Mouse (Mus musculus) kidney, adult 9 months (tissue): ENCODE results near the gene Cyba.

Experiments
- DNase-seq: peaks from one replicate; pipeline ENCODE4 v3.0.0; 2022

Cyba gene

GRCm38 (mm10) chr8:122421376-122422070 lies 11.2 kb downstream of the Cyba start, which contains the start of gene Il17c:
TSS of gene Il17c (plus strand) at chr8:122422020.
- peak; percentile 63 for DNase-seq

- DNase-seq, result no peak
These were observed 12.7 kb downstream of the Cyba start for GRCm38 (mm10) chr8:122419881-122420555.

GRCm38 (mm10) chr8:122415554-122415953 lies 17.2 kb downstream of the Cyba start:
- DNase-seq, result no peak

- DNase-seq, result no peak
These were observed 18.4 kb downstream of the Cyba start for GRCm38 (mm10) chr8:122414311-122414710.

DNA sequence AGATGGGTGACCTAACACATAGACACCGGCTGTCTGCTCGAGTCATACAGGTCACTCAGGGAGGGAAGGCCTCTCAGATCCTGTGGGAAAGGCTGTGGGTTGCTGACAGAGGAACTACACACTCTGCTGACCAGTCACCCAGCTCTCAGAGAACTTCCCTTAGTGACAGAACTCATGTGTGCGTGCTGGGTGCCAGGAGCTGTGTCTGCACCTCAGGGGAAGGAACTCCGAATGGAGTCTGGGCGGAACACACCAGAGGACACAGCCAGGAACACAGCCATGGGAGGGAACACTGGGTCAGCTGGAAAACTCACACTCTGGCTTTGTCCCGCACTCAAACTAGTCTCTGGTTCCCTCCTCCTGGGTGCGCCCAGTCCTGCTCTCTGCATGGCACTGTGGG lies 25.1 kb downstream of the Cyba start:
- DNase-seq, result no peak

GRCm38 (mm10) chr8:122405146-122405805 lies 27.5 kb downstream of the Cyba start:
- peak; percentile 85 for DNase-seq

DNA sequence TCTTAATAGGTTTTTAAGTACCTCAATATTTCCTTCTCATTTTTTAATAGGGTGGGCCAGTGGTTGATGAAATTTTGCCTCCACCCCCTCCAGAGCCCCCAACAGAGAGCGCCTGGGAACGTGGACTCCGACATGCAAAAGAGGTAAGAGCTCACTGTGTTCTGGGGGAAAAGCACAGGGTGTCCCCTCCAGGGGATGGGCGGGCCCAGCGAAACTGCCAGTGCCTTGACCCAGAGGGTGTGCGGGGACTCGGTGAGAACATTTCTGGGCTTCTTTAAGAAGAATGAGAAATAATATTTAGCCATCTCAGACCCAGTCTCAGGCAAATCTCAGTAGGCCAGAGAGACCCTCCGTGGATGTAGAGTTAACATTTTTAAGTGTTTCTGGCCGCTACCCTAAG lies 34.5 kb downstream of the Cyba start:
- DNase-seq, result no peak

DNA sequence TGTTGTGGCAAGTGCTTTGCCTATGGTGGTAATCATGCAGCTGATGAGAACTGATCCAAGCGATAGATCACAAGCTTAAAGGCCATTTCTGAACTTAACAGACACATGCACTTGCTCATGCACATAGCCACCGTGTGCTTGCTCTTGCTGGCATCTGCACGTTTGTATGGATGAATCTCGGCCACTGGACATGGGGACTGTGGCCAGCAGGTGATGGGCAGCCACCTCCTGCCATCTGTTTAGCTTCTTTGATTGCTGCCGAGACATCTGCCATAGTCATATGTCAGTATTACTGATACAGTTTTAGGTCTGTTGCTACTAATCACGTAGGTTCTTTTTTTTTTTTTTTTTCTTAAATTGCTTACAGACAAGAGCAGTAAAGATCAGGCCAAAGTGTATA lies 37.4 kb downstream of the Cyba start:
- DNase-seq, result no peak

DNA sequence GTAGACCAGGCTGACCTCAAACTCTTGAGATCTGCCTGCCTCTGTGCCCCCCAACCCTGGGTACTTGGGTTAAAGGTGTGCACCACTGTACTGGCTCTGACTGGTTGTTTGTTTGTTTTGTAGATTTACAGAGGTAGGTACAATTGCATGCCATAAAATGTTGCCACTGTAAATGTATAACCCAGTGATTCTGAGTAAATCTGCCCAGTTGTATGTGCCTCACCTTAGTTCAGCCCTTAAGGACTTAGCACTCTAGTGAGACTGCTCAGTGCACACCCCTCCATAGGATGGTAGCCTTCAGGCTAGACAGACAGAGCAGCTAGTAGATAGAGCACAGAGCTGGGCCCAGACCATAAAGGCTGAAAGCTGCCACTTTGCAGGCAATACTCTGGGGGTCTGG lies 39.0 kb downstream of the Cyba start:
- DNase-seq, result no peak

DNA sequence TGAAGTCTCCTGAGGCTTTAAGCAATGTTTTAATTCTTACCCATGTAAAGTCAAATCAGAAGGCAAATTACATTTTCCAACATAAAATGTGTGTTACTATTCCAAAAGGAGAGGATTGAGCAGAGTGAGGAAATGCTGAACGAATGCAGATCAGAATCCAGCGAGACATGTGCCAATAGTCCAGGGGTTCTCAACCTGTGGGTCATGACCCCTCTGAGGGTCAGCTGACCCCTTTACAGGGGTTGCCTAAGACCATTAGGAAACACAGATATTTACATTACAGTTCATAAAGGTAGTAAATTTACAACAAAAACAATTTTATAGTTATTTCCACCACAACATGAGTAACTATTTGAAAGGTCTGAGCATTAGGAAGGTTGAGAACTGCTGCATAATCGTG lies 42.0 kb downstream of the Cyba start:
- DNase-seq, result no peak

GRCm38 (mm10) chr8:122389357-122389756 lies 43.4 kb downstream of the Cyba start:
- no peak for DNase-seq

- DNase-seq, result no peak
These were observed 49.7 kb downstream of the Cyba start for GRCm38 (mm10) chr8:122383039-122383438.

DNA sequence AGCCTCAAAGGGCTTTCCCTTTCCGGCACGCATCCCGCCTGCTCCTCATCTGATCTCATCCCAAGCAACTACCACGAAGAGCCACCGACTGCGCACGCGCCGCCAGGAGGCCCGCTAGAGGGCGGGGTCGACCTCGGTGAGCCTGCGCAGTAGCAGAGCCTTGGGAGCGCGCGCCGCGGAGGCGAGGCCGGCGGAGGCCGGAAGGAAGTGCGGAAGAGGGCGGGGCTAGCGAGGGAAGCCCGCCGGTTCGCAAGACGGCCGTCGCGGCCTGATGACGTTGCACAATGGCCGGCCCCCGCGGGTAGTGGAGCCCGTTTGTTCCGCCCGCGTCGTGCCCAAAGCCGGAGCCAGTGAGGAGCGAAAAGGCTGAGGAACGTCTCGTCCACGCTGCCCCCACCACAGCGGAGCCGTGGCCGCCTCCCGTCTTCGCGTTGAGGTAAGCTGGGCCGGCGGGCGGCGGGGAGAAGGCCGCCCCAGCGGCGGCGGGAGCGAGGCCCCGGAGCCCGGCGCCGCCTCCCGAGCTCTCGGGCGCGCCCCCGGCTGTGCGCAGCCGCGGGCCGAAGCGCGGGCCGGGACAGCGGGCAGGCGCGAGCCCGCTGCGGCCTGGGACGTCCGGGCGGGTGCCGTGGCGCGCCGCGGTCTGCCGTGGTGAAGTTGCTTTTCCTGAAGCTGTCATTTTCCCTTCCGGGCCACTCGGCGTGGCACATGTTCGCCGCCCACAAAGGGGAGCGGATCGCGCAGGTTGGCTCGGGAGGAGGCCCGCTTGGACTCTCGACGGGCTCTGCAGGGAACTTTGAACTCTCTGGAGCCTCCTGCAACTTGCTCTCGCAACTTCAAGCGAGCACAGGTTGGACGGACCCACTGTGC lies 56.1 kb downstream of the Cyba start, which contains the start of gene Zc3h18:
Zc3h18 (plus strand) TSS at position 245 of the 867 bp plus-strand sequence.
- DNase-seq, result peak; percentile 99

DNA sequence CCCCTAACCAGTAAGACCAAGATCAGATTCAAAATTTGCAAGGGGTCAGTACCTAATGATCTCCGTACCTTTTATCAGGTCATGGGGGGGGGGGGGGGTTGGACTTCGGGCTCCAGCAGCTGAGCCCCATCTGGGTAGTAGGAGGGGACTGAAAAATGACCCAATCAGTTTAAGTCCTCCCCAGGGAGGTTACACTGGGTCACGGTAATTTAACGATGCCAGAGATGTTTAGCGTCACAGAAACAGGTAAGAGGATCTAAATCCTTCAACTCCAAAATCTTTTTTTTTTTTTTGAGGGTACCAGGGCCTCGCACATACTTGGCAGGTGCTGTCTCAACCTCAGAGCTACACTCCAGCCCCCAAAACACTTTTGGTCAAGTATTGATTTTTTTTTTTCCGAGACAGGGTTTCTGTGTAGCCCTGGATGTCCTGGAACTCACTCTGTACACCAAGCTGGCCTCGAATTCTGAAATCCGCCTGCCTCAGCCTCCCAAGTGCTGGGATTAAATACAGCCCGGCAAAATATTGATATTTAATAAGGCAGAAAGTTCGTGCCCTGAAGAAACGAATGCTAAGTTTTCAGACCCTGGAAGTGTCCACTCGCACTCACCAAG lies 56.9 kb downstream of the Cyba start:
- no peak for DNase-seq

- peak; percentile 18 for DNase-seq
These were observed 57.4 kb downstream of the Cyba start for GRCm38 (mm10) chr8:122375320-122375719.
